Mouse (Mus musculus): ENCODE data around the gene Npc1l1.
A peak's percentile ranks its signal among the peaks of the same experiment; 100 is the strongest.

The Npc1l1 gene

DNA sequence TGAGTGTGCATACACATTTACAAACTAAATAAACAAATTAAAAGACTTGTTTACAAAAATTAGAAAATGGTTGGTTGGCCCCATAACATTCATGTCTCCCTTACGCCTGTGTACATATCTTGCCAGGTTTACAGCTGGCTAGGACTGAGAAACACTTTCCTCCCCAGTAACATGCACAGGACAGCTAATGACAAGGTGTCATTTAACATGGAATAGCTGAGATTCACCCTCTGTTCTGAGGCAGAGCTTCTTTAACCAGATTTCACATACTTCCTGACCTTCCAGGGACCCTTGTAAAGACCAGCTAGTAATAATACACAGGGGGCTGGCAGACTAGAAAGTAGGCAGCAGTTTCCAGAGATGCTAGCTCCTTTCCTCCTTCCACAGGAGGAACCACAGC lies 21.8 kb downstream of the Npc1l1 start:
- DNase-seq (ENCODE audit: low spot score in 2 of 2): no peak

DNA sequence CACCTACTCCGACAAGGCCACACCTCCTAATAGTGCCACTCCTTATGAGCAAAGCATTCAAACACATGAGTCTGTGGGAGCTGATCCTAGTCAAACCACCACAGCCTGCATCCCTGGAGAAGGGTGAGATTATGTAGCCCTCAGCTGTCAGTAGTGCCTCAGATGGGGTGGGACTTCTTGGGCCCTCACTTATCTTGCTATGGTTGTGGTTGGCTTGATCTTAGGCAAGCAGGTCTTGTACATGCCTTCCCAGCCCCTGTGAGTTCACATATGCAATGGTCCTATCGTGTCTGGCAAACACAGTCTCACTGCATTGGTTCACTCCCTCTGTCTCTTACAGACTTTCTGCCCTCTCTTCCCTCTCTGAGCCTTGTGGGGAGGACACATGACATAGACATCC lies 22.9 kb downstream of the Npc1l1 start:
- no peak for DNase-seq (ENCODE audit: low spot score in 2 of 2)

DNA sequence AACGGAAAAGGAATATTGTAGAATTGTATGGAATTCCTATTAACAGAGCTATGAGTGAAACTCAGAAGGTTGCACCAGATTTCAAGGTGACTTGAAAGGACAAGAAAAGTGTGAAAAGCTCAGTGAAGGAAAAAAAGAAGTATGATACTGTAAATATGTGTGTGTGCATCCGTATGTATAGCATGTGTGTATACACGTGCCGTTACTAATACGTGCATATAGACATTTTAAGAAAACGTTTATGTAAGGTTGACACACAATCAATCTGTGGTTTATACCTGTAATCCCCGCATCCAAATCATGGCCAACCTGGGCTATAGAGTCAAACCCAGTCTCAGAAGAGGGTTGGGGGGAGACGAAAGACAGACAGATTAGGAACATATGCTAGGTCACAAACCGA lies 29.4 kb downstream of the Npc1l1 start:
- no peak for DNase-seq (ENCODE audit: low spot score in 2 of 2)

DNA sequence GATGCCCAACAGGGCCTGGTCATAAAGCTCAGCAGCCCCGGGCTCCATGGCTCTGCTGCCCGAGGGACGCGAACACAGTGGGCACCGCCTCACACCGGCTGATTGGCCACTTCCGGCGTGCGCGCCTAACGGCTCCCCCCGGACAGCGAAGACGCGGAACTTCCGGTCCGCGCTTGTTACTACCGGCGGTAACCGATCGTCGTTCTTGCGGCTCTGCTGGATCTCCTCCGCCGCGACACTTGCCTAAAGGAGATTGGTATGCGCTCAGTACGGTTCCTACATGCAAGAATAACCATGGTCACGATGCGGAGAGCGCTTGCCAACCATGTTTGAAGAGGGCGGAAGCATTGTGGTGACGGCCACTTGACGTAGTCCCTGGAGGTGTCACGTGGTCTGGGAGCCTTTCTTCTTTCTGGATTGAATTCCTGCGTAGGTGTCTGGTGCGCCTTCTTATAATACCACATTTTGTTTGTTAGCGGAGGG lies 29.8 kb downstream of the Npc1l1 start, which contains the start of gene Nudcd3:
Nudcd3 (minus strand) TSS at position 329 of the 483 bp plus-strand sequence.
- peak; percentile 85 to 88 for DNase-seq (ENCODE audit: low spot score in 2 of 2)

DNA sequence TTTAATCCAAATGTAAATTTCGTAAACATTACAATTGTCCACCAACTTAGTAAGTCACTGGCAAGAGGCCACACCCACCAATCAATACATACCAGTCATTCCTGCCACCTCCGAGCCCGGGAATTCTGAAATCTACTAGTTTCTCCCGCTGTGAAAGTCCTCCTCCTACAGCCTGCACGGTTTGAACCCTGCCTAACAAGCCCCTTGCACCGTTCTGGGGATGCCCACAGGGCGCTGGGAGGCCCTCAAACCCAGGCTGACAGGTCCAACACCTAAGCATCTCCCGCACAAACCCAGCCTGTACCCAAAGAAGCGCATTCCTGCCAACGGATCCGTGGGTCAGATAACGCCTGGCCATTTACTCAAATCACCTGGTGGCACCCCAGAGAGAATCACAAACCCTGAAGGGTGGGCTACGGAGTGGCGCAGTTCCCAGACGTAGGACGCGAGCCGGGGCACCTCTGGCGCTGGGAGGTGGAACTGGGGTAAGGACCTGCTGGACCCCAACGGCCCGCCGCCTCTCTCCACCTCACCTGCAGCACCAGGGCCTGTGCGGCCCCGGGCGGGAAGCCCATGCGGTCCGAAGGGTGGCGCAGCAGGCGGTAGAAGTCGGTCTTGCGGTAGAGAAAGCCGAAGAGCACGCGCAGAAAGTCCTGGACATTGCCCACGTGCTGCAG lies 30.4 kb downstream of the Npc1l1 start, which contains the start of gene A730071L15Rik:
A730071L15Rik (plus strand) TSS at position 620 of the 677 bp plus-strand sequence.
- no peak for DNase-seq (ENCODE audit: low spot score in 2 of 2)

DNA sequence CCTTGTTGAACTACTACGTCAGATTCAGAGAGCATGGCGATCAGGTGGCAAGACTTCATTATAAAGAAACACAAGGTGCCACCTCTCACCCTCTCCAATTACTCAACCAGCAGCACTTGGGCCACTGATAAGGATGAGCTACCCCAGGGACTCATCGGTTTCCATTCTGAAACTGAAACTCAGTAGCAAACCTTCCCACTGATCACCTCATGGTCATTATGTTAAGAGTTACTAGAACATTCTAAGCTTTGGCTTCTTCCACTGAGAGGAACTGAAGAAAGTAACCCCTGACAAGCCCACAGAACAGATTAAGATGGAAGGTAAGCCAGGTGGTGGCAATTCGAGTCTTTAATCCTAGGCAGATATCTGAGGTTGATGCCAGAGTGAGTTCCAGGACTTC lies 31.5 kb downstream of the Npc1l1 start:
- no peak for DNase-seq (ENCODE audit: low spot score in 2 of 2)

DNA sequence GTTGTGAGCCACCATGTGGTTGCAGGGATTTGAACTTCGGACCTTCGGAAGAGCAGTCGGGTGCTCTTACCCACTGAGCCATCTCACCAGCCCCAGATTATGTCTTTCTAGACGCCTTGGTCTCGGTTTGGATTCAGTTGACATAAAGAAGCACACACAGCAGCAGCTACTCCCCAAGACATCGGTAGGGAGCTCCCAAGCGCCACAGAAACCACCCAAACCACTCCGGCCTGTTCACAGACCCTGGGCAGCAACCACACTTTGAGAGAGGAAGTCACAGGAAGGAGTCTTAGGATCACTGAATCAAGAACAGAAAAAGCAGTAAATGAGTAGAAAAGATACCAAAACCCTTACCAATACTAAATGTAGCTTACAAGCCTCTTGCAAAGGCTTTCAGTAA lies 33.2 kb downstream of the Npc1l1 start:
- DNase-seq (ENCODE audit: low spot score in 2 of 2): no peak

DNA sequence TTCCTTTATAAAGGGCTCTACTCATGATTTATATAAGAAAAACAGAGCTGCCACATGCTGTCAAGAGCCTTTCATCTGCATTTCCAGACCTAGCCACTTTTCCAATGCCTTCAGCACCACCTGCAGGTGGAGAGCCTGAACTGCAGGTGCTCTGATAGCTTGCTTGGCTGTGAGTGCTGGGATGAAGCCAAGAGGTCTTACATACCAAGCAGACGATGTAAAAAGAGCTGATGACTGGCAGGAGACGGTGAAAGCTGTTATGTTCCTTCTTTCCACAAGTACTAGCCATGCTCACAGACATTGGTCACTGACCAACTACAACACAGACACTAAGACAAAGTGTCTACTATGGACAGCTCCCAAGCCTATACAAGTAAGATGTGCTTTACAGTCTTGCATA lies 42.1 kb downstream of the Npc1l1 start:
- DNase-seq (ENCODE audit: low spot score in 2 of 2): peak; percentile 90 to 94

DNA sequence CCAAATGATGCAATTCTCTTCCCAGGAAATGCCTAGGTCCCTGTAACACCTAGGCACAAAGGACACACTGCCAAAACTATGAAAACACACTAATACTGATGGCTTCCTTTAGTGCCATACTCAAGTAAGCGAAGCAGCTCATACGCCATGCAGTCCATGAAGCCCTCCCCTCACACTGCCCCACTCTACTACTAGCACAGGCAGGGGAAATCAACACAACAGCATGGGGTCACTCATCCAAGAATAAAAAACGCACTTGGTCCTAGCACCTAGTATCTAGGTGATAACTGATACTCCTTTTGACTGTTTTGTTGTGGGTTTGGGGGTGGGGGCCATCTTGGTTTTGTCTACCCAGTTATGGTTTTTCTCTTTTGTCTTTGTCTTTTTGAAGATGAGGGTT lies 42.5 kb downstream of the Npc1l1 start:
- DNase-seq (ENCODE audit: low spot score in 2 of 2): no peak

DNA sequence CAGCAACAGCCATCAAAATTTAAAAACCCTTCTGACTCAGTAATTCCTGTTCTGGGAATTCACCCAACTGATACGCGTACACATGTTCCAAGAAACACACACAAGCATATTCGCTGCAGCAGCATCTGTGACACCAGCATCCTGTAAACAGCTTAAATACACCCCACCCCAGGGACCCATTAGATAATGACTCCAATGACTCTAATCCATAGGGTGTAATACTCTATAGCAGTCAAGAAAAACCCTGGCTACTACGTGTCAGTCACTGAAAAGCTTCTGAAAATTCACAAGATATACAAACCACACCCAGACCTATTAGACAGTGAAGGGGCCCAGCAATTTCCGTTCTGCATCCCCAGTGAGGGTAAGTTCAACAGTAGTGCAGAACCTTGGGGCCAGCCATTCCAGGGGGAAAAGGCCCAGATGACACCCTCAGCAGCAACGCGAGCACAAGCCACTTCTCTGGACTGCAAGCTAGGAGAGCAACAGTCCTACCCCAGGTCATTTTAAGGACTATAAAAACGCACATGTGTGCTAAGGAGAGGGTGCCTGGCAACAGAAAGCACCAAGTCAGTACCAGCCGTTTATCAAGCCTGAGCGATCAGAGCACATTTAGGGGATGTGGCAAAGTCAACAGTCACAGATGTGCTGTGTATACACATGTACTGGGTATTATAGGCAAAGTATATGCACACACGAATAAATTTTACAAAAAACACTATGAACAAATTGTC lies 45.6 kb downstream of the Npc1l1 start:
- no peak for DNase-seq (ENCODE audit: low spot score in 2 of 2)

DNA sequence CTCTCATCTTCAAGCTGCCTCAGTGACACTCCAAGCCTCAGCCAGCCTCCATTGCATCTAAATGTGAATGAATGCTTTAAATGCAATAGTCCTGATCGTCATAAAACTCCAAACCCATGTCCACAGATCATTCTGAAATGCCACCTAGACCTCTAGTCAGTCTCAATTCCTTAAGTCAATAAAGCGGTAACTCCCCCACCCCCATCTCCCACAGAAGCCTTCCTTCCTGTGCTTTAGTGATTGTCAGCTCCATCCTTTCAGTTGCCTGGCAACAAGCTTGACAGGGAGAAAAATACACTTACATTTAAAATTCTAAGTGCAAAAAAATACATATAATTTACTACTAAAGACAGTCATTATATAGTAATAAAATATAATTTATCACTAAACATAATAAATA lies 46.7 kb downstream of the Npc1l1 start:
- no peak for DNase-seq (ENCODE audit: low spot score in 2 of 2)

DNA sequence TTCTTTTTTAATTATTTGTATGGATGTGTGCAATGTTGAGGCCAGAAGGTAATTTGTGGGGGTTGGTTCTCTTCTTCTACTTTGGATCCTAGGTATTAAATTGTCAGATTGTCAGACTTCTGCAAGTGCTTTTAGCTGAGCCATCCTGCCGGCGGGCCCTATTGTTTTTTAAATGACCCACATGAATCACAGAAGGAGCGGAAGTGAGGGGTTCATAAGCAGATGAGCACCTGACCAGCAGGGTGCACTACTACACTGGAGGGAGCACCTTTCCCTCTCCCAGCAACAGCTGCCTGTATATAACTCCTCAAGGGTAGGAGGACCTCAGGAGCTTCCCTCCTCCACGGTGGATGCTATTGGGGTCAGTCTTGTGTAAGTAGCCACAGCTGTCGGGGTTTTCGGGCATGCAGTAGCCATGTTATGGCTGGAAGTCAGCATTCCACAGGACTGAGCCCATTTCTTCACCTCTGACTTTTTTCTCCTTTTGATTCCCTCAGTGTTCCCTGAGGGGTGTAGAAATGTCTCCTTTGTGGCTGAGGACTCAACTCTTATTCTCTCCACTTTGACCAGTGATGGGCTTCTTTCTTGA lies 49.0 kb downstream of the Npc1l1 start:
- no peak for DNase-seq (ENCODE audit: low spot score in 2 of 2)

DNA sequence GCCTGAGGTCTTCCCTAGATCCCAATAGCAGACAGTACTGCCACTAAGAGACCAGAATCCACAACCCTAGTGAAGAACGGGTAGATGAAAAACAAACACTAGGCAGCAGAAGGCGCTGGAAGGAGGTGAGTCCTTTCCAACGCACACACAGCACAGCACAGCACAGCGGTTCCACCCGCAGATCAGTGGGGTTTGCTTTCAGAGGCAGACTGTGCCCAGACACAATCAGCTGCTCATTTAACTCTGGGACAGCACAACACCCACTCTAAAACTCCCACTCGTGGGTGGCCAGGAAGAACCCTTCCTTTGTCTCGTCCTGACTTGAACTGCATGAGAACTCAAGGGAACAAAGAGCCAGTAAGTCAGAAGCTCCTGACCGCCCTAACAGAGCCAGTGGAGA lies 50.7 kb downstream of the Npc1l1 start:
- no peak for DNase-seq (ENCODE audit: low spot score in 2 of 2)

DNA sequence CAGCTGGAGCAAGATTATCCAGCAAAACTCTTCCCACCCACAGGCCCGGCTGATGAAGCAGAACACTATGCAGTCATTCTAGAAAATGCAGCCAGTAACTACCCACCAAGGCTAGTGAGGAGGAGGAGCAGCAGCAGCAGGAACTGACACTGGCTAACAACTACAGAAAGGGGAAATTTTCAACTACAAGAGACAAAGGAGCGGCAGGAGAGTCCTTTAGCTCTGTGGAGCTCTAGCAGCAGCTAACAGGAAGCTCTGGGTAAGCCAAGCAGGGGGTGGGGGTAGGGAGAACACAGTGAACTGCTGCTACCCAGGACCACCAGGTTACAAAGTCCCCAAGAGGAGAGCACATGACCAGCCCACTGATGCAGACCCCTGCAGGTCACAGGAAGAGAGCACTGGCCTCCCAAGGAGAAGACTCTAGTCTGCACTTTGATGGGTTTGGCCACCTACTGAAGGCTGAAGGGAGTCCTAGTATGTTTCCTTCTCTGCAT lies 51.2 kb downstream of the Npc1l1 start:
- DNase-seq (ENCODE audit: low spot score in 2 of 2): no peak

DNA sequence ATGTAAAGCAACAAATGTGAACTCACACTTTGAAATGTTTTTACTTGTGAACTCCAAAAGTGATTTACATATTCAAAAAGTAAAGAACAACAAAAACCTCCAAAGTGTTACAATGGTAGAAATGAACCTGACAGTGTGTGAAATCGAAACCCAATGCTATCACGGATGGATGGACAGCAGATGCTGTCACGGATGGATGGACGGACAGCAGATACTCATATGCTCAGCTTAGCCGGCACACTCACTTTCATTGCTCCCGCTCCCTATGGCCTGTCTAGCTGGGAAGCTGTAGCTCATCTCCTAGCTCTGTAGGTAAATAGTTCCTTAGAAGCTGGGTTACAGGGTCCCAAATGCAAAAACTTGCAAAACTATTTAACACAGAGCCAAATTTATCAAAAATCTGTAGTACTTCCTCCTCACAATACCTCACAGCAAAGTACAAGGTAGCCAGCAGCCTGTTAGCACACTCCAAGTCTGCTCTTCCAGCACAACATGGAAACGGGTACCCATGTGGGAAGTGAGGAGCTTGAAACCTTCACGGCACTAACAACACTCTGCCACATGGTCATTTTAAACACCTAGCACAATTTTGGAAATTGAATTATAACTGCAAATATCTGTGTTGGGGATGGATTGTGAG lies 52.0 kb downstream of the Npc1l1 start:
- no peak for DNase-seq (ENCODE audit: low spot score in 2 of 2)

DNA sequence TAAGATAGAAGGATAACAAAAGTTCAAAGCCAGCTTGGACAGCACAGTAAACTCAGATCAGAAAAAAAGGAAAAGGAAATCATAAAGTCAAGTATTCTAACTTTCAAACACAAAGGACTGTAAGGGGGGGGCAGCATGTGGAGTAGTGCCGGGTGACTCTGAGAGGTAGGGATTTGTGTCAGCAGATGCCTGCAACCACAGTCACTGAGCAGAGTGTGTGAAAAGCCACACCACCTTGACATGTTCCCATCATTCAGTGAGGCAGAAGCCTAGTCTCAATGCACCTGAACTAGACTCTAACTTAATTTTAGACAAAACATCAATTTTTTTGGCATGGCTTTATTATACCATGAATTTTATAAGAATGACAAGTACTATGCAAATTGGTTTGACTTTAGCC lies 54.4 kb downstream of the Npc1l1 start:
- DNase-seq (ENCODE audit: low spot score in 2 of 2): no peak

DNA sequence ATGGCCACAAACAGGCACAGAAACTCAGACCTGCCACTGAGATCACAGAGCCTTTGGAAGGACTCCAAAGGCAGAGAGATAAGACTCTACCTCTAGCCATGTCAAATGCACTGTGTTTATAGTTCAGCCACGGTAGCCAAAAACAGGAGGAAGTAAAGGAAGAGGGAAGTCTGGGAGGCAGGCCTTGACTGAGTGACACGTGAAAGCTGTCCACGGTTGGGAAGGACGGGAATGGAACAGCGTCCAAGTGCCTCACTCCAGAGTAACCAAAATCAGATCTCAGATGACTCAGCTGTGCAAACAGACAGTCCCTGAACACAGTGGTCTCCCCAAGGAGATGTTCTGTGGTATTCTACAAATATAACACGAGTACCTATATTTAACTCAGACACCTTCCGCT lies 55.2 kb downstream of the Npc1l1 start:
- no peak for DNase-seq (ENCODE audit: low spot score in 2 of 2)

DNA sequence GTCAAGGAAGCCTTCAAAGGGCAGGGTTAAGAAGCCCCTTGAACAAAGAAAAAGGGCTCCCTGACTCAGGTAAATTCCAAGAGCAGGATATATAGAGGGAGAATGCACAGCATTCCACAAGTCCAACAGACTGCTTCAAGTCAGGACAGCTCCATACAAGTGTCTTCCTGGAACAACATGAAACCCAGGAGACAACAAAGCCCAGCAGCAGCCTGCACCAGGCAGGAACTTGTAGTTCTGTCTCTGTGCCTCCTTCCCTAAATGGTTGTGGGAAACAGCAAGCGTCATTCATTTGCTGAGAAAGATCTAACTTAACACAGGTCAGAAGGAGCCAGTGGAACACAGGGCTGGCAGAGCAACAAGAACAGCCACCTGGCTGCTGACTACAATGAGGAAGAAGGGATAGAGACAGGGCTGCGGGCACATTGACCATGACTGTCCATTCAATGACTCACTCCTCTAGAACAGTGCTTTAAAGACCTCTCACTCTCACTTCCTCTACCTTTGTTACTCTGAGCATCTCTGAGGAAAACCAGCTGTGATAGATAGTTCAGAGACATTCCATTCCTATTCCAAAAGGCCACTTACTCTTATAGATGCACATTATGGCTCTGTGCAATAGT lies 60.8 kb downstream of the Npc1l1 start:
- no peak for DNase-seq (ENCODE audit: low spot score in 2 of 2)

DNA sequence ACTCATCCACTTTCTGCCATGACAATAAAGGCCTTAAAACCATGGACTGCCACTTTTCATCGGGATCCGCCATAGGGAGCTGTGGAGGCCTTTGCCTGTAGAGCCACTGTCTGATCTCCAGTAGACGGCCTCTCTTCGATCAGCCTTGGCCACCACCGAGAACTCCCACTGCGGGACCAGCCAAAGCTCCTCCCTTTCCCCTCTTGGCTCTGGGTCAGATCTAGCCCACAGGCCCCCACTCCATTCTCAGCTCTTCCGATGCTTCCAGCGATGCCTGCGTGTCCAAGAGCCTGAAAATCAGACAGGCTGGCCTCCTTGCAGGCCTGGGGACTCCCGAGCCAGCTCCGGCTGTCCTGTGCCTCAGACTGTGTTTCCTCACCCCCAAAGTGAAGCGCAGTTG lies 63.6 kb downstream of the Npc1l1 start:
- DNase-seq (ENCODE audit: low spot score in 2 of 2): no peak

DNA sequence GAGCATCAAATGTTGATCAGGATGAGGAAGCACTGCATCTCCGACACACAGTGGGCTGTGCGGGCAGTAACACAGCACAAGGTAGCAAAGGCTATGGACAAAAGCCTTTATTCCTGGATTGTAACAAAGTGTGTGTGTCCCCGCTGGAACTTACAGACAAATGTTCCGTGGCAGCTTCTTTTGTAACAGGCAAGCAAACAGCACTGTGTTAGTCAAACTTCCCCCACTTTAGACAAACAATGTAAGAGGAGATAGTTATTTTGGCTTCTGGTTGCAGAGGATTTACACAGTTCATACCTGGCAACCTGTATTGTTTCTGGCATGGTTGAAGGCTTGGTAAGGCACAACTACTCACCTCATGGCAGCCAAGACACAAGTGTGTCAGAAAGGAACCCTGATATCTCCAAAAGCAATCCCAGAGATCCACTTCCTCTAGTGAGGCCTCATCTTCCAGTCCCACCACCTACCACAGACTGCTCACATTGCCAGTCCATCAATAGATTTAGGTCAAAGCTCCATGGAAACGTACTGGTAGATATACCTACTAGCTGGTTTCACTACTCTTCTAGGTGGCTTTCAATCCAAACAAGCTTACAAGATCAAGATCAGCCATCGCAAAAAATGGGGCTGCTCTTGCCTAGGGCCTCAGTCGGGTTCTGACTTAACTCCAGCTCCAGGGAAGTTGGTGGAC lies 64.4 kb downstream of the Npc1l1 start:
- no peak for DNase-seq (ENCODE audit: low spot score in 2 of 2)

DNA sequence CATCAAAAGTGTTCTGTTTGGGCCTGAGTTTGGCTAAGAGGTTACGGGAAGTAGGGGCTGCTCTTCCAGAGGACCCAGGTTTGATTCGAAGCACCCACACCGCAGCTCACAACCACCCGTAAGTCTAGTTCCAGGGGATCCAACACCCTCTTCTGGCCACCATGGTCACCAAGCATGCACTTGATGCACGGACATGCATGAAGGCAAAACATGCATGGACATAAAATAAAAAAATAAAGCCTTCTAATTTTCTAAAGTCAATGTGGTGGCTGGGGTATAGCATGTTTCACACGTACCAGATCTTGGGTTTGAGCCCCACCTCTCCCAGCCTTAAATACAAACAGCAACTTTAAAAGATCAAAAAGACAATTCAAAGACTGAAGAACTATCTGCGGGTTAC lies 65.2 kb downstream of the Npc1l1 start:
- DNase-seq (ENCODE audit: low spot score in 2 of 2): no peak

Data from frontal cortex, postnatal 14 days (tissue).